Mouse (Mus musculus) heart, embryonic 15.5 days (tissue): Measurements from ENCODE around the gene 2900011O08Rik. TPM values are rescaled to one million over a fixed set of nuclear protein-coding genes. Genes with fewer than 3 reads are reported as not detected.

Source experiments
- ATAC-seq: fragments of 200-750 bp; cut with Nextera tagmentation; replicated peaks from 2 replicates; pipeline ENCODE4 v1.8.0; 2017; ENCODE audit warnings: low read depth, moderate TSS enrichment; ENCODE audit not compliant: insufficient number of reproducible peaks, insufficient read depth, low FRiP score
- H3K27ac ChIP-seq: fragments of 300-500 bp; sonication (generic); 2 replicates; pipeline ENCODE4 v1.5.1; 2015; ENCODE audit warnings: mild to moderate bottlenecking, inconsistent platforms
- H3K27me3 ChIP-seq: fragments of 300-500 bp; sonication (generic); 2 replicates; pipeline ENCODE4 v1.6.1; 2015; ENCODE audit warnings: inconsistent platforms
- H3K36me3 ChIP-seq: fragments of 300-500 bp; sonication (generic); 2 replicates; pipeline ENCODE4 v1.6.1; 2015; ENCODE audit warnings: mild to moderate bottlenecking, inconsistent platforms
- H3K4me1 ChIP-seq: fragments of 300-500 bp; sonication (generic); replicated peaks from 2 replicates; pipeline ENCODE4 v1.6.1; 2015; ENCODE audit warnings: inconsistent platforms
- H3K4me2 ChIP-seq: fragments of 300-500 bp; sonication (generic); 2 replicates; pipeline ENCODE4 v1.6.1; 2015; ENCODE audit warnings: inconsistent platforms, mild to moderate bottlenecking, moderate library complexity
- H3K4me3 ChIP-seq: fragments of 300-500 bp; sonication (generic); 2 replicates; pipeline ENCODE4 v1.5.1; 2015; ENCODE audit warnings: mild to moderate bottlenecking, inconsistent platforms
- H3K9ac ChIP-seq: fragments of 300-500 bp; sonication (generic); 2 replicates; pipeline ENCODE4 v1.6.1; 2015; ENCODE audit warnings: mild to moderate bottlenecking, inconsistent platforms
- H3K9me3 ChIP-seq: fragments of 300-500 bp; sonication (generic); replicated peaks from 2 replicates; pipeline ENCODE4 v1.6.1; 2016; ENCODE audit warnings: inconsistent platforms
- WGBS: fragments of 180-500 bp; shearing (Covaris S2); methylation state at CpG from one replicate; pipeline ENCODE4 v1.1.7; 2015; ENCODE audit warnings: mixed read lengths; 5-methylcytosine and 5-hydroxymethylcytosine counted together
- polyA plus RNA-seq: library from polyadenylated mRNA; unstranded; fragments of >200 nt; fragmentation: Nextera tagmentation; extraction: Ambion mirVana; gene quantifications from 2 replicates; pipeline ENCODE4 v1.2.1, GENCODE M21; 2015

The 2900011O08Rik gene
- polyA plus RNA-seq, 1 experiment from 2014 or later, result 0.79 TPM

DNA sequence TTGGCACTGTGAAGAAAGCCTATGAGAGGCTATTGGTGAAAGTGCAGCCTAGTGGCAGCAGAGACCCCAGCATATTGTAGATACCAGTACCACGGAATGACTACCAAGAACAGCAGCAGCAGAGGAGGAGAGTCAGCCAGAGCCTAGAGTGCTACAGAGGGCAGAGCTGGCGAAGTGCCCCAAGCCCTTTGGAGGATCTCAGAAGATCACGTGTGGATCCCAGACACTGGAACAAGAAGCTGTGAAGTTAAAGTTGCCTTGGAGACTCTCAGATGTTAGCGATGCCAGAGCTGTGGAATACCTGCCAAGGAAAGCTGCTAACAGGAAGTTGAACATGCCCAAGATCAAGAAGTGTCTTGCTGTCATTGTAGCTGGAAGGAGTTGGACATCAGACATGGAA is 18.9 kb downstream of the 2900011O08Rik start:
- ATAC-seq, result no peak
- Histone ChIP-seq H3K36me3 (no peaks in the 10 kb centered on the region), H3K4me3 (no peak overlapping the region), H3K4me2 (no peak overlapping the region), H3K27ac (no peak overlapping the region), H3K9ac (no peak overlapping the region), H3K27me3 (no peaks in the 10 kb centered on the region), H3K4me1 (0 out of 2 replicates have a peak, but pooled peaks cover 4% of the 10 kb centered on the region), H3K9me3 (no peaks in the 10 kb centered on the region)
- WGBS, result 61% methylated on average over 4 of the region's 4 CpGs

- no peaks in the 10 kb centered on the region for H3K9me3 ChIP-seq
- H3K9ac ChIP-seq, result no peak overlapping the region
- H3K4me2 ChIP-seq, result no peak overlapping the region
- H3K4me3 ChIP-seq, result no peak overlapping the region
- H3K36me3 ChIP-seq, result no peaks in the 10 kb centered on the region
- WGBS, result 76% methylated on average over 2 of the region's 2 CpGs
- ATAC-seq, result no peak
- H3K27ac ChIP-seq, result no peak overlapping the region
- 0 out of 2 replicates have a peak, but pooled peaks cover 4% of the 10 kb centered on the region for H3K4me1 ChIP-seq
- no peaks in the 10 kb centered on the region for H3K27me3 ChIP-seq
Measured at GRCm38 (mm10) chr16:14008081-14008480, 21.7 kb downstream of the 2900011O08Rik start.

DNA sequence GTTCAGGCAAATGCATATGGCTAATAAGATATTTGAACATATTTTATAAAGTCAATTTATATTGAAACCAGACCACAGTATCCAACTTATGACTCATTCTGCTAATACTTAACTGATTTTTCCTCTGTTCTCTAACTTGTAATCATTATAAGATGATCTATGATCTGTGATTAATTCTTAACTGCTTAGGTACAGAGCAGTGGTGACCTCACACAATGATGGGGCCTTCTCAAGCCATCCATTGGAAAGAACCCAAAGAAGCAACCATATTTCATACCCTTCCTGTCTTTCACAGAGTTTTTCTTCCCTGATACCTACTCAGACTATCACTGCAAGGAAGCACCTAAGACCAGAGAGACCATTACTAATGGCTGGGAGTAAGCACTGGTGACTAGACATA is 22.3 kb downstream of the 2900011O08Rik start:
- H3K9ac ChIP-seq, result no peak overlapping the region
- no peak for ATAC-seq
- 0 out of 2 replicates have a peak, but pooled peaks cover 4% of the 10 kb centered on the region for H3K4me1 ChIP-seq
- no peaks in the 10 kb centered on the region for H3K27me3 ChIP-seq
- no peak overlapping the region for H3K27ac ChIP-seq
- no peaks in the 10 kb centered on the region for H3K9me3 ChIP-seq
- no peaks in the 10 kb centered on the region for H3K36me3 ChIP-seq
- H3K4me3 ChIP-seq, result no peak overlapping the region
- no peak overlapping the region for H3K4me2 ChIP-seq

GRCm38 (mm10) chr16:14009966-14010365 is 23.6 kb downstream of the 2900011O08Rik start:
- 84% methylated on average over 4 of the region's 4 CpGs for WGBS
- ATAC-seq, result no peak

DNA sequence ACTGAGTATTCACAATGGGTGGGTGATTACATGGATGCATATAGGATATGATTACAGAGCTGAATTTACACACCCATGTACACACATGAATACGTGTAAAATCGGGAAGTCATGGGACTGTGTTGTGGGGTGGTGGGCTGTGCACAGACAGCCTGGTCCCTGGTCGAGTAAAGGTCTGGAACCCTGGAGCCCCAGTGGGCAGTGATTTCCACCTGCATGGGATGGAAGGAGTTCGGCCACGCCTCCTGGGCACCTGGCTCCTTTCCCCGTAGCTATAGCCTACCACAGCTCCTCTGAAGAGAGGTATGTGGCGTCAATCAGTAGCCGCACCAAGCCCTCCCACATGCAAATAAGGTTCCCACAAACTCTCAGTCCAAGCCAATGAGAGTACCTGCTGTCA is 30.9 kb downstream of the 2900011O08Rik start:
- H3K27me3 ChIP-seq, result no peaks in the 10 kb centered on the region
- no peaks in the 10 kb centered on the region for H3K9me3 ChIP-seq
- no peak overlapping the region for H3K4me2 ChIP-seq
- no peaks in the 10 kb centered on the region for H3K36me3 ChIP-seq
- ATAC-seq, result no peak
- H3K4me1 ChIP-seq, result no peaks in the 10 kb centered on the region
- 77% methylated on average over 8 of the region's 8 CpGs for WGBS
- H3K4me3 ChIP-seq, result no peak overlapping the region
- no peak overlapping the region for H3K27ac ChIP-seq
- H3K9ac ChIP-seq, result no peak overlapping the region

More at GRCm38 (mm10) chr16:14009966-14010365, 23.6 kb downstream of the 2900011O08Rik start:
- H3K36me3 ChIP-seq, result no peaks in the 10 kb centered on the region
- no peaks in the 10 kb centered on the region for H3K4me1 ChIP-seq
- no peaks in the 10 kb centered on the region for H3K9me3 ChIP-seq
- no peak overlapping the region for H3K4me2 ChIP-seq
- no peak overlapping the region for H3K9ac ChIP-seq
- H3K27ac ChIP-seq, result no peak overlapping the region
- H3K4me3 ChIP-seq, result no peak overlapping the region
- H3K27me3 ChIP-seq, result no peaks in the 10 kb centered on the region

GRCm38 (mm10) chr16:14021166-14021822 is 34.9 kb downstream of the 2900011O08Rik start:
- no peaks in the 10 kb centered on the region for H3K27me3 ChIP-seq
- no peaks in the 10 kb centered on the region for H3K9me3 ChIP-seq
- H3K4me3 ChIP-seq, result no peak overlapping the region
- no peak overlapping the region for H3K27ac ChIP-seq
- ATAC-seq, result no peak
- WGBS, result 66% methylated on average over 3 of the region's 3 CpGs
- no peaks in the 10 kb centered on the region for H3K36me3 ChIP-seq
- H3K4me1 ChIP-seq, result no peaks in the 10 kb centered on the region
- no peak overlapping the region for H3K4me2 ChIP-seq
- H3K9ac ChIP-seq, result no peak overlapping the region

DNA sequence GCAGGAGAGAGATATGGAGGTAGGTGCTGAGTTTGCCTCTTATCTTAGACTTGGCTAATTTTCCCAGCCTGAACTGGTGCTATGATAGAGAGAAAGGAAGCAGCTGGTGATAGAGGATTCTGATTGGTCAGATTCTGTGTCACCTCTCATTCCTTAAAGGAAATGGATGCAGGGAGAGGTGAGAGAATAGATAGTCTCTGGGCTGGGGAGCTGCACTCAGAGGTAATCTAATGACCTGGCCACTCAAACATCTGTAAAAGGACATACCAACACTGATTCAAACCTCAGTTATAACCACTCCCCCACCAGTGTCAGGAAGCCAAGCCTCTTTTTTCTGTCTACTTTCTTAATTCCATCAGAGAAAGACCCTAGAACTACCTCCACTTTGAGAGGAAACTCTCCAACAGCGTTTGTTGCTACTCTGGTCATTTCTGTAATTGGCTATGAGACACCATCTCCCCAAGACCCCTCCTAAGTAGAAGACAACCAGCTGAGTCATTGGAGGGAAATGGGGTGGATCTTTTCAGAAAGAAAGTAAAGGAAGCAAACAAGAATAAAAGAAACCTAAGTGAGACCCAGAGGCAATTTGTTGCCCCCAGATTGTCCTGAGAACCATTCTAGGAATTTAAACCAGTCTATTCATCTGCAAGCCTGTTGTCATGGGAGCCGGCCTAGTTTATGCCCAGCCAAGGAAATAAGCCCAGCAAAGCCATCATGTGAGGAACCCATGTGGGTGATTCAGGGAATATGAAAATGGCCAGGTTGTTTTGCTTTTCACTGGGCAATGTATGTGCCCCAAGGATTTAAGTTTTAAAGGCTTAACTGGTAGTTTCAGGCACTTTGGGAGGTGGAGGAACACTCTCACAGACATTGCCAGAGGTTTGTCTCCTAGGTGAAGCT is 38.9 kb downstream of the 2900011O08Rik start:
- Histone ChIP-seq H3K9ac (no peak overlapping the region), H3K9me3 (no peaks in the 10 kb centered on the region), H3K36me3 (no peaks in the 10 kb centered on the region), H3K4me2 (no peak overlapping the region), H3K27ac (no peak overlapping the region), H3K4me3 (no peak overlapping the region), H3K4me1 (no peaks in the 10 kb centered on the region), H3K27me3 (no peaks in the 10 kb centered on the region)
- ATAC-seq, result no peak
- WGBS, result 58% methylated on average over 2 of the region's 2 CpGs

- Histone ChIP-seq H3K9me3 (no peaks in the 10 kb centered on the region), H3K4me2 (no peak overlapping the region), H3K27ac (no peak overlapping the region), H3K4me3 (no peak overlapping the region), H3K9ac (no peak overlapping the region), H3K36me3 (no peaks in the 10 kb centered on the region), H3K4me1 (no peaks in the 10 kb centered on the region), H3K27me3 (no peaks in the 10 kb centered on the region)
- WGBS, result 36% methylated on average over 2 of the region's 2 CpGs
- no peak for ATAC-seq
Measured at GRCm38 (mm10) chr16:14029072-14029471, 42.7 kb downstream of the 2900011O08Rik start.

DNA sequence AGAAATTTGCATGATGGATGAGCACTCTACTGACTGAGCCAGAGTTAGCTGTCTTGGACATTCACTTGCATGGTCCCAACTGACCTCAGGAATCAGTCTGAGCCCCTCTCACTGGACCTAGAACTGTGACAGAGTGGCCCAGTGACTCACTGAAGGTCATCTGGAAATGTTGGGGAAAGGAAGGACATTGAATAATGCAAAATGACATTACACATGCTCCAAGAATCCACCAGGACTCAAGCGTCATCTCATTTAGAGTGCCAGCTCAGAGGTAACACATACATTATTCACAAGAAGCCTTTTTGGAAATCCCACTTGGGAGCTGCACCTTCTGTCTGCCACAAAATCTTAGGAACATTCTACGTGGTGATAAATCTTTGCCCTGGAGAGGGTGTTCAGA is 43.4 kb downstream of the 2900011O08Rik start:
- Histone ChIP-seq H3K9ac (no peak overlapping the region), H3K27me3 (no peaks in the 10 kb centered on the region), H3K4me1 (no peaks in the 10 kb centered on the region), H3K27ac (no peak overlapping the region), H3K4me2 (no peak overlapping the region), H3K4me3 (no peak overlapping the region), H3K36me3 (no peaks in the 10 kb centered on the region), H3K9me3 (no peaks in the 10 kb centered on the region)
- 80% methylated on average over 2 of the region's 2 CpGs for WGBS
- ATAC-seq, result no peak

DNA sequence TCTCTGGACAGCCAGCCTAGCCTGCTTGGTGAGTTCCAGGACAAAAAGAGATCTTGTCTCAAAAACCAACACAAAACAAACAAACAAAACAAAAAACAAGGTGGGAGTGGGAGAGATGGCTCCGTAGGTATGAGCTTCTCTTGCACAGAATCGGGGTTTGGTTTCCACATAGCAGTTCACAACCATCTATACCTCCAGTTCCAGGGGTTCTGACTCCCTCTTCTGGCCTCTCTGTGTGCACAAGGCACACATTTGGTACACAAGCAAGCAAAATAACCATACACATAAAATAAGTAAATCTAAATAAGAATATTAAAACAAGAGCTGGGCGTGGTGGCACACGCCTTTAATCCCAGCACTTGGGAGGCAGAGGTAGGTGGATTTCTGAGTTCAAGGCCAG is 44.2 kb downstream of the 2900011O08Rik start:
- Histone ChIP-seq H3K4me3 (no peak overlapping the region), H3K27ac (no peak overlapping the region), H3K4me2 (no peak overlapping the region), H3K27me3 (no peaks in the 10 kb centered on the region), H3K9me3 (no peaks in the 10 kb centered on the region), H3K36me3 (no peaks in the 10 kb centered on the region), H3K4me1 (no peaks in the 10 kb centered on the region), H3K9ac (no peak overlapping the region)
- 82% methylated on average over 4 of the region's 4 CpGs for WGBS
- ATAC-seq, result no peak

DNA sequence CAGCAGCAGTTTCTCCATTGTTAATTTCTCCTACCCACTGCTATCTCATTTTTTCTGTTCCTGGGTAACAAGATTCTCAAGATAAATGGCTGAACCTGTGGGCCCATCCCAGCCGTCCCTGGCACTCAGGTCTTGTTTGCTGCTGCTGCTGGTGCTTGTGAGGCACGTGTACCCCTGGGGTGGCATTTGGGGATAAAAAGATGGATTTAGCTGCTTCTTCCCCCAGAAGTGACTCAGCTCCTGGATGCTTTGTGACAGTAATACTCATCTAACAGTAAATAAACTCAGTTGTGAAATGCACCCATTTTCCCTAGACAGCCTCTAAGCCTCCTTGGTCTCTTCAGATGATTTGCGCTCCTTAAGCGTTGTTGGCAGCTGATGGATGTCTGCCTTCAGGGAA is 46.7 kb downstream of the 2900011O08Rik start:
- Histone ChIP-seq H3K4me2 (no peak overlapping the region), H3K36me3 (no peaks in the 10 kb centered on the region), H3K4me3 (no peak overlapping the region), H3K27ac (no peak overlapping the region), H3K4me1 (no peaks in the 10 kb centered on the region), H3K27me3 (no peaks in the 10 kb centered on the region), H3K9ac (no peak overlapping the region), H3K9me3 (no peaks in the 10 kb centered on the region)
- ATAC-seq, result no peak
- WGBS, result 67% methylated on average over 4 of the region's 4 CpGs
